Mouse (Mus musculus) intestine, postnatal 0 days (tissue): ENCODE results near the gene Adamtsl2. TPM values are rescaled to one million over a fixed set of nuclear protein-coding genes. Genes with fewer than 3 reads are reported as not detected.
A peak's percentile ranks its signal among the peaks of the same experiment; 100 is the strongest.

Experiments used
- ATAC-seq: fragments of 200-750 bp; cut with Nextera tagmentation; 2 replicates; pipeline ENCODE4 v1.8.0; 2017; ENCODE audit warnings: mild to moderate bottlenecking, moderate TSS enrichment, moderate library complexity
- H3K27ac ChIP-seq: fragments of 300-500 bp; sonication (generic); 2 replicates; pipeline ENCODE4 v1.5.1; 2014; ENCODE audit warnings: mild to moderate bottlenecking, low read depth, low read length, moderate library complexity
- H3K27me3 ChIP-seq: fragments of 300-500 bp; sonication (generic); replicated peaks from 2 replicates; pipeline ENCODE4 v1.6.1; 2014; ENCODE audit warnings: low read length, mixed read lengths; ENCODE audit not compliant: control insufficient read depth, insufficient read depth
- H3K36me3 ChIP-seq: fragments of 300-500 bp; sonication (generic); 2 replicates; pipeline ENCODE4 v1.6.1; 2014; ENCODE audit warnings: mild to moderate bottlenecking, moderate library complexity; ENCODE audit not compliant: control insufficient read depth, insufficient read depth
- H3K4me1 ChIP-seq: fragments of 300-500 bp; sonication (generic); replicated peaks from 2 replicates; pipeline ENCODE4 v1.6.1; 2014; ENCODE audit warnings: antibody characterized with exemption, low read length, mixed read lengths; ENCODE audit not compliant: control insufficient read depth, insufficient read depth
- H3K4me2 ChIP-seq: fragments of 300-500 bp; sonication (generic); replicated peaks from 2 replicates; pipeline ENCODE4 v1.6.1; 2014; ENCODE audit warnings: low read depth, mild to moderate bottlenecking, moderate library complexity
- H3K4me3 ChIP-seq: fragments of 300-500 bp; sonication (generic); 2 replicates; pipeline ENCODE4 v1.5.1; 2014; ENCODE audit warnings: low read depth, low read length
- H3K9ac ChIP-seq: fragments of 300-500 bp; sonication (generic); 2 replicates; pipeline ENCODE4 v1.6.1; 2014; ENCODE audit warnings: mild to moderate bottlenecking, low read depth, low read length
- H3K9me3 ChIP-seq: fragments of 300-500 bp; sonication (generic); 2 replicates; pipeline ENCODE4 v1.6.1; 2016; ENCODE audit warnings: mixed run types; ENCODE audit not compliant: control insufficient read depth
- CTCF ChIP-seq: sonication (generic); IDR thresholded peaks from 2 replicates; pipeline ENCODE4 v1.5.1; 2016; ENCODE audit warnings: low read depth, mild to moderate bottlenecking, control low read depth, antibody characterized with exemption, moderate library complexity
- whole genome bisulfite sequencing: fragments of 180-500 bp; shearing (Covaris S2); extraction: QIAGEN DNeasy Blood & Tissue Kit; methylation state at CpG from one replicate; pipeline ENCODE4 v1.1.7; 2014; 5-methylcytosine and 5-hydroxymethylcytosine counted together
- polyA plus RNA-seq: library from polyadenylated mRNA; unstranded; fragments of >200 nt; fragmentation: Nextera tagmentation; extraction: Ambion mirVana; gene quantifications from 2 replicates; pipeline ENCODE4 v1.2.1, GENCODE M21; 2015

The Adamtsl2 gene
- polyA plus RNA-seq, 1 experiment from 2014 or later, result 1.0 TPM

DNA sequence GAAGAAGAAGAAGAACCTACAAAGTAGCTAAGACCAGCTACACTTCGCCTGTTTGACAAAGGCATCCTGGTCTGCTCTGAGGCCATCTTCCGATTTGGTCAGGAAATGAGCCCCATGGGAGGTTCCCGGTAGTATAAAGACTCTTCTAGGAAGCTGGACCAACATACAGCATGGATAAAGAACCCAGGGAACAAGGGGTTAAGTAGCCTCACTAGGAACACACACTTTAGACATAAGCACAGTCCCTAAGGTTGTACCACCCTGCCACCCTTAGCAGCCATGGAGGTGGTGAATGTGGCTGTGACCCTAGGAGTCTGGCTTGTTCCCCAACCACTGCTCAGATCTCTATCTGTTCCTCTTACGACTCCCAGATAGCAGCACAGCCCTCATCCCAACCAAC, 59.2 kb downstream of the Adamtsl2 start:
- Histone ChIP-seq H3K4me1 (no peaks in the 10 kb centered on the region), H3K4me3 (no peak overlapping the region), H3K4me2 (no peak overlapping the region), H3K9ac (no peak overlapping the region), H3K9me3 (no peaks in the 10 kb centered on the region), H3K27ac (no peak overlapping the region), H3K36me3 (no peaks in the 10 kb centered on the region), H3K27me3 (peaks cover 9% of the 10 kb centered on the region)
- no peak for TF ChIP-seq CTCF
- 54% methylated on average over 4 of the region's 4 CpGs for WGBS
- no peak for ATAC-seq

DNA sequence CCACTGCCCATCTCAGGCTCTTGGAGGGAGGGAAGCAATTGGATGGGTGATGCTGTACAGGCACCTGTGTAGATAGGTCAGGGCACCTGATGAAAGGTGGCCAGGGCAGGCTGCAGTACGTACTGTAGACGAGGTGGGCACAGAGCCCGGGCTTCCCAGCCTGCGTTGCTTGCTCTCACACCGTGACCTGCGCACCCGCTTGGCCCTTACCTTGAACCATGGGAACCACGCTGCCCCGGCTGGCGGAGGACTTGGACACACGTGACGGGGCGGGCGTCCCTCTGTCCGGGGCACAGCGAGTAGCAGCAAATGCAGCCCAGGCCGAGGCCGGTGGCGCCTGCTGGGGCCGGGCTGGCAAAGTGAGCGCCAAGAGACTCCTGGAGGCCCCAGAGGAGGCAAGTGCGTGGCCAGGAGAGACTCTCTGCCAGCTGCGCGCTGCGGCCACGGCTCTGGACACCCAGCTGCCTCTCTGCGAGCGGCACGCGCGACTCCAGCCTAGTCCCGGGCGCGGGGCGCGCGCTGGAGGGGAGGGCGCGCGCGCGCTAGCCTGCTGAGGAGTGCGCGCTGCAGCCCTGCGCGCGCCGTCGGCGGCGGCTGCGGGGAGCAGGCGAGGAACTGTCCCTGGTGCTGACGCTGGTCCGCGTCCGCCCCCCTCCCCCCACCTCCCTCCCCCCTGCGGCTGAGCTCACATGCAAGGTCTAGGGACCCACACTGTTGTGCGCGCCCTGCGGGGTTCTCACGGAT, 62.9 kb downstream of the Adamtsl2 start, which contains the start of gene Fam163b:
Gene Fam163b (minus strand): TSS at position 542 of the 744 bp plus-strand sequence.
- Histone ChIP-seq H3K9me3 (no peaks in the 10 kb centered on the region), H3K4me1 (no peaks in the 10 kb centered on the region), H3K4me2 (peak within 1 kb of the TSS; percentile 58), H3K36me3 (no peaks in the 10 kb centered on the region), H3K9ac (no peak within 1 kb of the TSS), H3K27me3 (peaks cover 9% of the 10 kb centered on the region), H3K27ac (no peak within 1 kb of the TSS), H3K4me3 (no peak within 1 kb of the TSS; the same call in 1 of the 2 replicates)
- WGBS, result 2% methylated on average over 42 of the region's 62 CpGs
- ATAC-seq, result no peak
- no peak for TF ChIP-seq CTCF

DNA sequence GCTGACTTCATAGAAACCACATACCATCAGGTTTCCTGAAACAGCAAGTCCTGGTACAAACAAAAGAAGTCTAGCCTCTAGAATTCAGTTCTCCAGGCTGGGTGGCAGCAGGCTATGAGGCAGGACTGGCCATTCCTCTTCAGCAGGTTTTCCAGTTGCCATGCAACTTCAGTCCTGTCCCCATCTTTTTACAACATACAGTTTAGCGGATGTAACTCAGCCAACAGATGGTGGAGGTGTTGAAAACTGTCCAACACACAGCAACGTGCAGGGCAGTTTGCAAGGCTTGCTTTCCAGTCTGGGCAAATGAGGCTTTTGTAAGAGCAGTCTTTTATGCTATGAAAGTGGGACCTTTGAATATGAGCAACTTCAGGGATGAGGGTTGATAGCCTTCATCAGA, 65.8 kb downstream of the Adamtsl2 start:
- ATAC-seq, result no peak
- no peak for TF ChIP-seq CTCF

DNA sequence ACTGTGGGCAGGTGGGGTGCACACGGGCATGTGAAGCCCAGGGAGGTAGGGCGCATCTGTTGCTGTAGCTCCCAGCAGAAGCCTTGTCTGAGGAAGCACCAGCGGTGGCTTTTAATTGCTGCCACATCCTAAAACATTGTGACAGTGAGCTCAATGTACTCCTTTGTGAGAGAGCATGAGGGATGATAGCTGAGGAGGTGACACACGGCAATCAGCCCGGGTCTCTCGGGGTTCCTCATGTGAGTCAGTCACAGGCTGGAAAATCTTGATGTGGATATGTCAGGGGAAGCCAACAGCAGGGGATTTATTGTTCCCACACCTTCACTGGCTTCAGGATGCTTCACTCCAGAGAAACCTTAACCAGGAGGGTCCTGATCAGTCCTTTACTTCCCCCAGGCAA, 67.7 kb downstream of the Adamtsl2 start:
- no peak for ATAC-seq
- Histone ChIP-seq H3K4me3 (no peak overlapping the region), H3K4me1 (no peaks in the 10 kb centered on the region), H3K4me2 (no peak overlapping the region), H3K9me3 (no peaks in the 10 kb centered on the region), H3K27me3 (peaks cover 7% of the 10 kb centered on the region), H3K36me3 (no peaks in the 10 kb centered on the region), H3K27ac (no peak overlapping the region), H3K9ac (no peak overlapping the region)
- WGBS, result 81% methylated on average over 6 of the region's 6 CpGs
- no peak for TF ChIP-seq CTCF

More for the DNA sequence above, 65.8 kb downstream of the Adamtsl2 start:
- 66% methylated on average over 2 of the region's 2 CpGs for WGBS
- Histone ChIP-seq H3K27me3 (peaks cover 9% of the 10 kb centered on the region), H3K4me1 (no peaks in the 10 kb centered on the region), H3K9ac (no peak overlapping the region), H3K9me3 (no peaks in the 10 kb centered on the region), H3K4me2 (no peak overlapping the region), H3K27ac (no peak overlapping the region), H3K36me3 (no peaks in the 10 kb centered on the region), H3K4me3 (no peak overlapping the region)

DNA sequence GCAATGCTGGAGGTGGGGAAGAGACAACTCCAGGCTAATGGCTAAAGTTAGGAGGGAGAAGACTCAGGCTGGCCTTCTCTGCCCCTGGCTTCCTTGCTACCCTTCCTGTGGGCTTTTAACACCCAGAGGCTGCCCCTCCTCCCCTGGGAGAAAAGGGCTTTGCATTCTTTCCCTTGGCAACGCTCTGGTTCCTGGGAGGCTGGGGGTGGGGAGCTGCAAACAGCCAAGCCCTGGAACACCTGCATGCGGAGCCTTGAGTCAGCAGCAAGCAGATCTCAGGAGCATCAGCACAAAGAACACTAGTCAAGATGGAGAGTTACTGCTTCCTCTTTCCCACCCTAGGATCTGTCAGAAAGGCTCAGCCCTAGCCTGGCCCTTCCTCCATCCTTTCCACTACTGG, 70.3 kb downstream of the Adamtsl2 start:
- Histone ChIP-seq H3K9ac (no peak overlapping the region), H3K36me3 (no peaks in the 10 kb centered on the region), H3K4me2 (no peak overlapping the region), H3K27me3 (no peaks in the 10 kb centered on the region), H3K4me1 (no peaks in the 10 kb centered on the region), H3K9me3 (no peaks in the 10 kb centered on the region), H3K4me3 (no peak overlapping the region), H3K27ac (no peak overlapping the region)
- 8% methylated on average over 2 of the region's 2 CpGs for WGBS
- ATAC-seq, result no peak
- TF ChIP-seq CTCF, result no peak

DNA sequence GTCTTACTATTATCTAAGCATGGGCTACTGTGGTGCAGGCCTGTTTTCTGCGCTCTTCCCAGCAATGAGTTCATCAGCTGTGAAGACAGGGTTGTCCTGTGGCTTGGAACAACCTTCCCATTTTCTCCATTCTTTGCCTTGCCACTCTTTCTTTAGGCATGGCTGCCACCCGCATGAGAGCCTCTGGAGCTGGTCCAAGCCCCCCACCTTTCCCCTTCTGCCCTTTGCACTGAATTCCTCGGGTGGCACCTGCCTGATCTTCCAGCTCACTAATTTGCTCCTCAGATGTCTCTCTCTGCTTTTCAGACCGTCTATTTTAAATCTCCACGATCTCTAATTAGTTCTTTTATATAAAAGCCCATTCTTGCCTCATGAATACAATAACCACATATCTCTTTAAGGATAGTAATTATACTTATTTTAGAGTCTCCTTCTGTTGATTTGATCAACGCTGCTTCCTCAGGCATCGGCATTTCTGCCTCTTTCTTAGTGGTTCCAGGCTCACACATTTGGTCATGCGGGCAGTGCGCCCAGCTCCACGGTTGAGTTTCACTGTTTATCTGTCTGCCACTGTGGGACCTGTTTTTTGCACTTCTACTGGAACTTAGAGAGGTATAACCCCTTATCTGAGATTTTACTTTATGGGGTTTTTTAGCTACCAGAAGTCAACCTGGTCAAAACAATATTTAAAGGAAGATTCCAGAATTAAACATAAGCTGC, 75.4 kb downstream of the Adamtsl2 start:
- no peaks in the 10 kb centered on the region for H3K4me1 ChIP-seq
- H3K9me3 ChIP-seq, result no peaks in the 10 kb centered on the region
- ATAC-seq, result no peak
- no peak overlapping the region for H3K4me2 ChIP-seq
- H3K4me3 ChIP-seq, result no peak overlapping the region
- no peak for TF ChIP-seq CTCF
- no peaks in the 10 kb centered on the region for H3K36me3 ChIP-seq
- no peak overlapping the region for H3K9ac ChIP-seq
- no peaks in the 10 kb centered on the region for H3K27me3 ChIP-seq
- no peak overlapping the region for H3K27ac ChIP-seq
- WGBS, result 76% methylated on average over 10 of the region's 10 CpGs
